Mouse (Mus musculus) kidney, postnatal 4 days (tissue): ENCODE results near the gene Gbp10.
"Not testable (repeated sequence)": the region's sequence is repeated elsewhere in the genome, so short reads cannot be mapped to it uniquely, and the experiment has no call there.

Experiments used
- DNase-seq, 2 experiments: peaks; one replicate each; pipeline ENCODE4 v3.0.0; 2021; ENCODE audit warnings: mixed read lengths in 2 of 2

Gene Gbp10

GRCm38 (mm10) chr5:105239483-105240047, at the start of gene Gbp10:
TSS of gene Gbp10 (minus strand) at chr5:105239533.
- peak in 1 of 2 experiments; percentile 3 for DNase-seq

DNA sequence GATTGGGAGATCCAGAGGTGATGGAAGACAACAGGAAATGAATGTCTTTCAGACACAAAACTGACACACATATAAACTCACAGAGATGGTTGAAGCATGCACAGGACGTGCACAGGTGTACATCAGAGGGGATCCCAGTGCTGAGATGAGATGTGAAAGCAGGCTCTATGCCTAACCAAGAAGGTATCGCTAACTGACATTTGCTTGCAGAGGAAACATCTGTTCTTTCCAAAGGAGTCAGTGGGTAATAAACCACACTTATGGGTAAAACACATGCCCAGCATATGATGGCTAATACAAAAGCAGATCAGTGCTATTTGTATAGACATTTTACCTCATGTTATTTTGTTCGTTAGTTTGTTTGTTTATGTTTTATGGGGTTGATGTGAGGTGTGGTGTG, 21.3 kb upstream of the Gbp10 start:
- not testable (repeated sequence) for DNase-seq

DNA sequence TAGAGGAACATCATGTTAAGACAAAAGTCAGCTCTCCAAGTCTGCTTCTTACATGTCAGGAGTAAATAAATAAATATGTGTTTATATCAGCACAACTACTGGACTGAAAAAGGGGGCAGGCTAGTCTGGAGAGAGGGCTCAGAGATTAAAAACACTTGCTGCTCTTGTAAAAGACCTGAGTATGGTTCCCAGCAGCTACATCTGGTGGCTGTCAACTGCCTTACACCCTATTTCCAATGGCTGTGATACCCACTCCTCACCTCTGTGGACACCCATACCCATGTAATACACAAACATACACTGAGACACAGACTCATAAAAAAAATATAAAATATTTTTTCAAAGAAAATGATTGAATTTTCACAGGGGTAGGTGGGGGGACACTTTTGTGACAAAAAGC, 13.2 kb upstream of the Gbp10 start:
- DNase-seq = no peak

GRCm38 (mm10) chr5:105244741-105245140, 5.4 kb upstream of the Gbp10 start:
- not testable (repeated sequence) for DNase-seq

- DNase-seq = peak; percentile 1 to 5
Measured at GRCm38 (mm10) chr5:105240982-105241381, 1.6 kb upstream of the Gbp10 start.

- DNase-seq = not testable (repeated sequence)
Measured at GRCm38 (mm10) chr5:105238402-105238801, 931 bp downstream of the Gbp10 start.

GRCm38 (mm10) chr5:105236040-105236439, 3.3 kb downstream of the Gbp10 start:
- DNase-seq = not testable (repeated sequence)

- DNase-seq = not testable (repeated sequence)
Measured at GRCm38 (mm10) chr5:105208957-105209356, 30.4 kb downstream of the Gbp10 start.

GRCm38 (mm10) chr5:105200791-105201355, 38.5 kb downstream of the Gbp10 start:
- DNase-seq = not testable (repeated sequence)

- not testable (repeated sequence) for DNase-seq
Measured at GRCm38 (mm10) chr5:105199149-105199548, 40.2 kb downstream of the Gbp10 start.

- not testable (repeated sequence) for DNase-seq
Measured at GRCm38 (mm10) chr5:105197915-105198560, 41.3 kb downstream of the Gbp10 start.

DNA sequence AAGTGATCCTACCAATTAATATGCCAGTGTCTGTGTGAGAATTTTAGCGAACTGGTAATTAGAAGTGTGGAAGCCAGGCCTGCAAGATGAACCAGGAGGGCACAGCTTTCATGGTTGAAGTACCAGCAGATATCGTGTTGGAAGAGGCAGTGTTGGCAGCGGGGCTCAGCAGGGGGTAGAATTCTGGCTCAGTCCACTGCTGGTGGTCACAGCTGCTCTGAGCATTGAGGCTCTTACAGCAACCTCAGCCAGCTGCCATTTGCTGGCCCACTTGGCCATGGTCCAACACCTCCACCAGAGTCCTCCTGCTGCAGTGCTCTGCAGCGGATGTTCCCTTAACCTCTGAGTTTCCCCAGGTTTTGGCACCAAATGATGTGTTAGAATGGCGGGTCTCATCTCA, 43.0 kb downstream of the Gbp10 start:
- not testable (repeated sequence) for DNase-seq

DNA sequence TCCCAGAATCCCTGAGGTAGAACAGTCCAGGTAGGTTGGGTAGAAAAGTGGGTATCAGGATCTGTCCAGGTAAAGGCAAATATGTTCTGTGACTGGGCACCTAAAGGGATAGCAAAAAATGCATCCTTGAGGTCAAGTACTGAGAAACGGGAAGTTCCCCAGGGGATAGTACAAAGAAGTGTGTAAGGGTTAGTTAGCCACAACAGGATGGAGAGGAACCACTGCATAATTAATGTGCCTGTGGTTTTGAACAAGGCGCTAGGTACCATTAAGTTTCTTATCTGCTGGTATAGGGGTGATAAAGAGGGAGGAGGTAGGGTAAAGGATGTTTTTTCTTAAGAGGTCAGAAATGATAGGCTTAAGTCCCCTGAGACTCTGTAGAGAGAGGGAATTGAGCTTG, 46.8 kb downstream of the Gbp10 start:
- DNase-seq = not testable (repeated sequence)

GRCm38 (mm10) chr5:105181446-105181845, 57.9 kb downstream of the Gbp10 start:
- no peak for DNase-seq
